Comparison of ENCODE assay signal across 8 mouse cellular contexts in genomic region chr17:47628851-47629676, GRCm38 (mm10). TPM values are rescaled to one million over a fixed set of nuclear protein-coding genes. Genes with fewer than 3 reads are reported as not detected.
DNase-seq lines count a peak whose midpoint lies in the region; ATAC-seq and TF ChIP-seq lines count a peak whose summit lies in the region.

No protein-coding gene starts in this region.

- H3K4me3 ChIP-seq in ES-Bruce4 (ENCODE audit: low read depth, low read length), result peak overlapping the region; percentile 87
- peak overlapping the region; percentile 52 for H3K4me3 ChIP-seq in forebrain, embryonic 14.5 days (ENCODE audit: low read depth, low read length)
- peak overlapping the region; percentile 92 for H3K4me3 ChIP-seq in lung, adult 2 months (replicated peaks; ENCODE audit: extremely low read depth, low read depth, low read length)

- H3K27me3 ChIP-seq in ES-Bruce4 (ENCODE audit: control insufficient read depth, insufficient read depth, low read length, poor library complexity, severe bottlenecking), result no peaks in the 10 kb centered on the region
- no peaks in the 10 kb centered on the region for H3K27me3 ChIP-seq in forebrain, embryonic 14.5 days (replicated peaks; ENCODE audit: control insufficient read depth, insufficient read depth, low read length)

- no peak for TF ChIP-seq POLR2A in ES-Bruce4 (IDR thresholded peaks at IDR 0.05; ENCODE audit: insufficient read depth, low read length)
- TF ChIP-seq POLR2A in lung, adult 2 months (IDR thresholded peaks at IDR 0.05; ENCODE audit: borderline replicate concordance, extremely low read depth, low read depth, low read length), result 0 out of 2 replicates have a peak, but pooled peaks have one; percentile 8

- H3K27ac ChIP-seq in ES-Bruce4 (ENCODE audit: insufficient read depth, low read length), result peak overlapping the region; percentile 77
- peak overlapping the region; percentile 96 for H3K27ac ChIP-seq in forebrain, embryonic 14.5 days (ENCODE audit: low read depth, low read length)

- TF ChIP-seq EP300 in ES-Bruce4 (IDR thresholded peaks at IDR 0.05; ENCODE audit: insufficient read depth, low read depth, low read length), result no peak

- H3K9ac ChIP-seq in ES-Bruce4 (ENCODE audit: low read depth, poor library complexity, severe bottlenecking), result peak overlapping the region; percentile 56
- H3K9ac ChIP-seq in forebrain, embryonic 14.5 days (ENCODE audit: low read length), result peak overlapping the region; percentile 72

- under 1% methylated on average over 60 of the region's 63 CpGs for WGBS in forebrain, embryonic 14.5 days
- under 1% methylated on average over 63 of the region's 63 CpGs for WGBS in lung, adult 2 months

- no peaks in the 10 kb centered on the region for H3K9me3 ChIP-seq in ES-Bruce4 (replicated peaks; ENCODE audit: control insufficient read depth, insufficient read depth, low read length, poor library complexity, severe bottlenecking)
- H3K9me3 ChIP-seq in forebrain, embryonic 14.5 days (replicated peaks; ENCODE audit: control insufficient read depth, low read length), result no peaks in the 10 kb centered on the region

- 0 out of 2 replicates have a peak, but pooled peaks cover 2% of the 10 kb centered on the region for H3K36me3 ChIP-seq in ES-Bruce4 (ENCODE audit: control insufficient read depth, insufficient read depth, low read length, poor library complexity, severe bottlenecking)
- H3K36me3 ChIP-seq in forebrain, embryonic 14.5 days (ENCODE audit: control insufficient read depth, insufficient read depth, low read length), result peaks cover 17% of the 10 kb centered on the region

- peak; percentile 91 for ATAC-seq in cerebellum, adult (ENCODE audit: insufficient number of reproducible peaks, low FRiP score, low TSS enrichment)
- ATAC-seq in forebrain, embryonic 14.5 days, result peak; percentile 94
- ATAC-seq in neutrophil, adult 5-6 weeks (ENCODE audit: extremely low read depth, insufficient number of reproducible peaks, low FRiP score, poor library complexity, severe bottlenecking), result peak; percentile 94

- intact Hi-C loops in heart, postnatal 25 days (cut with DNase I), result no loop called here

- no peak for TF ChIP-seq CTCF in ES-Bruce4 (IDR thresholded peaks at IDR 0.05; ENCODE audit: low read depth, low read length)
- TF ChIP-seq CTCF in lung, adult 2 months (IDR thresholded peaks at IDR 0.05; ENCODE audit: insufficient read depth, low read length), result no peak

- H3K4me2 ChIP-seq in forebrain, embryonic 14.5 days (ENCODE audit: low read length), result peak overlapping the region; percentile 90

- peak; percentile 97 for DNase-seq in forebrain, embryonic 14.5 days (ENCODE audit: low spot score)
- DNase-seq in heart, postnatal 25 days (ENCODE audit: low spot score), result peak; percentile 88
- peak; percentile 87 to 96 for DNase-seq in layer of hippocampus, adult 18-20 months (ENCODE audit: low spot score in 2 of 2)
- peak; percentile 93 for DNase-seq in lung, adult 2 months
- DNase-seq in thymus, adult 18-20 months, result peak; percentile 88 to 90

- H3K4me1 ChIP-seq in ES-Bruce4 (ENCODE audit: control insufficient read depth, insufficient read depth, low read length), result no peaks in the 10 kb centered on the region
- peaks cover 24% of the 10 kb centered on the region for H3K4me1 ChIP-seq in forebrain, embryonic 14.5 days (ENCODE audit: control insufficient read depth, insufficient read depth, low read length)
- peaks cover 7% of the 10 kb centered on the region; the same call in 1 of the 2 replicates for H3K4me1 ChIP-seq in lung, adult 2 months (ENCODE audit: control insufficient read depth, insufficient read depth, low read length)

RNA-seq across cellular contexts. Expression of gene Usp49, which starts 1.4 kb away (rescaled TPM):
- polyA plus RNA-seq in ES-Bruce4 (2011; ENCODE audit: insufficient read depth, insufficient read length, low read depth, missing spikeins), result 15.8 and 16.8 TPM in 2 replicates
- polyA plus RNA-seq in forebrain, embryonic 14.5 days (2014; fragmentation: Nextera tagmentation; extraction: Ambion mirVana), result 5.9 and 6.6 TPM in 2 replicates
- total RNA-seq in heart, postnatal 25 days (2021), result 1 to 10 TPM; 3.3 to 4.0 TPM
- 10 to 100 TPM in 1 of 2 experiments, 1 to 10 TPM in 1; 9.7 to 10.8 TPM for total RNA-seq in layer of hippocampus, adult 18-20 months (2021)
- polyA plus RNA-seq in lung, adult 2 months (2012; rRNA removed), result 6.4 and 6.7 TPM in 2 replicates
- 3.1 and 3.8 TPM in 2 replicates for total RNA-seq in neutrophil, adult 5-6 weeks (2017)

RNA-seq across cellular contexts. Expression of gene Gm20517, which starts 17.7 kb away (rescaled TPM):
- 4.5 and 11.9 TPM in 2 replicates for polyA plus RNA-seq in ES-Bruce4 (2011; ENCODE audit: insufficient read depth, insufficient read length, low read depth, missing spikeins)
- 1.8 and 3.6 TPM in 2 replicates for polyA plus RNA-seq in forebrain, embryonic 14.5 days (2014; fragmentation: Nextera tagmentation; extraction: Ambion mirVana)
- total RNA-seq in heart, postnatal 25 days (2021), result 1 to 10 TPM; 2.3 to 2.5 TPM
- 1 to 10 TPM; 4.2 to 5.8 TPM for total RNA-seq in layer of hippocampus, adult 18-20 months (2021)
- 0.45 and 0.52 TPM in 2 replicates for polyA plus RNA-seq in lung, adult 2 months (2012; rRNA removed)
- 2.5 and 3.3 TPM in 2 replicates for total RNA-seq in neutrophil, adult 5-6 weeks (2017)

RNA-seq across cellular contexts. Expression of gene Med20, which starts 17.7 kb away (rescaled TPM):
- 26.4 and 36.9 TPM in 2 replicates for polyA plus RNA-seq in ES-Bruce4 (2011; ENCODE audit: insufficient read depth, insufficient read length, low read depth, missing spikeins)
- 55.4 and 55.5 TPM in 2 replicates for polyA plus RNA-seq in forebrain, embryonic 14.5 days (2014; fragmentation: Nextera tagmentation; extraction: Ambion mirVana)
- 10 to 100 TPM; 18.3 to 20.1 TPM for total RNA-seq in heart, postnatal 25 days (2021)
- total RNA-seq in layer of hippocampus, adult 18-20 months (2021), result 10 to 100 TPM; 33.4 to 36.9 TPM
- 20.0 and 27.3 TPM in 2 replicates for polyA plus RNA-seq in lung, adult 2 months (2012; rRNA removed)
- total RNA-seq in neutrophil, adult 5-6 weeks (2017), result 48.5 and 57.4 TPM in 2 replicates

RNA-seq across cellular contexts. Expression of gene Bysl, which starts 17.8 kb away (rescaled TPM):
- 24.9 and 25.7 TPM in 2 replicates for polyA plus RNA-seq in ES-Bruce4 (2011; ENCODE audit: insufficient read depth, insufficient read length, low read depth, missing spikeins)
- polyA plus RNA-seq in forebrain, embryonic 14.5 days (2014; fragmentation: Nextera tagmentation; extraction: Ambion mirVana), result 25.1 and 33.2 TPM in 2 replicates
- total RNA-seq in heart, postnatal 25 days (2021), result 10 to 100 TPM; 15.0 to 15.8 TPM
- total RNA-seq in layer of hippocampus, adult 18-20 months (2021), result 10 to 100 TPM; 19.4 to 19.5 TPM
- 7.4 and 9.8 TPM in 2 replicates for polyA plus RNA-seq in lung, adult 2 months (2012; rRNA removed)
- total RNA-seq in neutrophil, adult 5-6 weeks (2017), result 6.3 and 6.4 TPM in 2 replicates

RNA-seq across cellular contexts. Expression of gene Tomm6, which starts 59.1 kb away (rescaled TPM):
- 221 and 231 TPM in 2 replicates for polyA plus RNA-seq in ES-Bruce4 (2011; ENCODE audit: insufficient read depth, insufficient read length, low read depth, missing spikeins)
- 309 and 324 TPM in 2 replicates for polyA plus RNA-seq in forebrain, embryonic 14.5 days (2014; fragmentation: Nextera tagmentation; extraction: Ambion mirVana)
- 100 to 1,000 TPM; 121 to 131 TPM for total RNA-seq in heart, postnatal 25 days (2021)
- 100 to 1,000 TPM; 220 to 222 TPM for total RNA-seq in layer of hippocampus, adult 18-20 months (2021)
- polyA plus RNA-seq in lung, adult 2 months (2012; rRNA removed), result 94.7 and 101 TPM in 2 replicates
- 21.2 and 32.3 TPM in 2 replicates for total RNA-seq in neutrophil, adult 5-6 weeks (2017)

Comparison
In these comparisons a context has a peak if more than half of its experiments do, and no peak if none do; other contexts are left out.
1. Peak in every context shown above with its lines: DNase-seq, ATAC-seq, H3K4me3 ChIP-seq and H3K27ac ChIP-seq.